Mouse (Mus musculus) C2C12 (cell line): ENCODE data around the gene Chmp5. TPM values are rescaled to one million over a fixed set of nuclear protein-coding genes. Genes with fewer than 3 reads are reported as not detected.

Experiments
- H3K27me3 ChIP-seq: one replicate; pipeline ENCODE4 v1.6.1; 2011; ENCODE audit not compliant: control insufficient read depth, insufficient read depth, insufficient read length
- H3K36me3 ChIP-seq: one replicate; pipeline ENCODE4 v1.6.1; 2011; ENCODE audit not compliant: control insufficient read depth, insufficient read depth
- H3K4me3 ChIP-seq: one replicate; pipeline ENCODE4 v1.5.1; 2011; ENCODE audit warnings: mild to moderate bottlenecking, control low read depth; ENCODE audit not compliant: poor library complexity, insufficient read depth, severe bottlenecking
- H3K79me2 ChIP-seq: one replicate; pipeline ENCODE4 v1.6.1; 2011; ENCODE audit not compliant: control insufficient read depth, insufficient read depth
- H3K79me3 ChIP-seq: one replicate; pipeline ENCODE4 v1.6.1; 2011; ENCODE audit warnings: low read depth, control low read depth
- H3ac ChIP-seq: one replicate; pipeline ENCODE3; 2011; ENCODE audit warnings: low read depth; ENCODE audit not compliant: control insufficient read depth, insufficient read length
- CEBPB ChIP-seq: IDR thresholded peaks from one replicate; pipeline ENCODE4 v1.6.1; 2011; ENCODE audit warnings: low read depth, mild to moderate bottlenecking, control low read depth, moderate library complexity
- CTCF ChIP-seq: IDR thresholded peaks from one replicate; pipeline ENCODE4 v1.5.1; 2011; ENCODE audit not compliant: control insufficient read depth, insufficient read depth, insufficient read length
- FOSL1 ChIP-seq: IDR thresholded peaks from one replicate; pipeline ENCODE4 v1.8.0; 2011; ENCODE audit warnings: mild to moderate bottlenecking, low read length; ENCODE audit not compliant: poor library complexity, insufficient read depth, severe bottlenecking
- MAX ChIP-seq: IDR thresholded peaks from one replicate; pipeline ENCODE4 v1.6.1; 2011; ENCODE audit warnings: mild to moderate bottlenecking, control low read depth
- MYOD1 ChIP-seq: IDR thresholded peaks from one replicate; pipeline ENCODE4 v1.6.1; 2011; ENCODE audit warnings: low read depth; ENCODE audit not compliant: control insufficient read depth, insufficient read length
- MYOG ChIP-seq: IDR thresholded peaks from one replicate; pipeline ENCODE4 v1.6.1; 2011; ENCODE audit not compliant: control insufficient read depth, insufficient read length; ENCODE audit errors: extremely low read depth
- USF1 ChIP-seq: IDR thresholded peaks from one replicate; pipeline ENCODE4 v1.6.1; 2011; ENCODE audit warnings: low read depth, mild to moderate bottlenecking, control low read depth, moderate library complexity
- polyA plus RNA-seq: library from polyadenylated mRNA; unstranded; fragments of >200 nt; fragmentation: generic; extraction: Trizol; gene quantifications from one replicate; pipeline ENCODE4 v1.2.1, GENCODE M21; 2012; ENCODE audit warnings: missing spikeins

Gene Chmp5
- polyA plus RNA-seq, 1 experiment, result 48.8 TPM

DNA sequence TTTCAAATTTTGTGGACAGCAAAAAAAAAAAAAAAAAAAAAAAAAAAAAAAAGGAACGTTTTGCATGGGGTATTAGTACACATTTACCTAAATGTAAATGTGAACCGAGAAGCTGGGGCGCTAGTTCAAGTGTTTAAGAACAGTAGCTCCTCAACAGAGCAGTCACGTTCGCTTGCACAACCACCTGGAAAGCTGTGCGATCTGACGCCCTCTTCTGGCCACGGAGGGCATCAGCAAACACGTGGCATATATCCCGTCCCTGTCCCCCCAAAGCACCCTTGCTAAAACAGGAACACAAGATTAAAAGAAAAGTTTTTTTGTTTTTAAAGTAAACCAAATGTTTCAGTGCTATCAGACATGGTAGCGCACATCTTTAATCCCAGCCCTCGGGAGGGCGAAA is 23.5 kb downstream of the Chmp5 start:
- peaks cover 30% of the 10 kb centered on the region for H3K36me3 ChIP-seq
- no peaks in the 10 kb centered on the region for H3K27me3 ChIP-seq
- peak overlapping the region; percentile 99 for H3ac ChIP-seq
- TF ChIP-seq MAX (peak; percentile 87), USF1 (peak; percentile 16), MYOD1 (no peak), CTCF (peak; percentile 67), CEBPB (peak; percentile 79)
- peak overlapping the region; percentile 82 for H3K4me3 ChIP-seq
- peaks cover 67% of the 10 kb centered on the region for H3K79me2 ChIP-seq
- peaks cover 50% of the 10 kb centered on the region for H3K79me3 ChIP-seq

GRCm38 (mm10) chr4:40974011-40974410 is 25.8 kb downstream of the Chmp5 start:
- Histone ChIP-seq H3ac (peak overlapping the region; percentile 8), H3K36me3 (peaks cover 42% of the 10 kb centered on the region), H3K79me2 (peaks cover 90% of the 10 kb centered on the region), H3K4me3 (no peak overlapping the region), H3K27me3 (no peaks in the 10 kb centered on the region), H3K79me3 (peaks cover 62% of the 10 kb centered on the region)
- TF ChIP-seq CEBPB (no peak), USF1 (no peak), CTCF (no peak), FOSL1 (no peak)

DNA sequence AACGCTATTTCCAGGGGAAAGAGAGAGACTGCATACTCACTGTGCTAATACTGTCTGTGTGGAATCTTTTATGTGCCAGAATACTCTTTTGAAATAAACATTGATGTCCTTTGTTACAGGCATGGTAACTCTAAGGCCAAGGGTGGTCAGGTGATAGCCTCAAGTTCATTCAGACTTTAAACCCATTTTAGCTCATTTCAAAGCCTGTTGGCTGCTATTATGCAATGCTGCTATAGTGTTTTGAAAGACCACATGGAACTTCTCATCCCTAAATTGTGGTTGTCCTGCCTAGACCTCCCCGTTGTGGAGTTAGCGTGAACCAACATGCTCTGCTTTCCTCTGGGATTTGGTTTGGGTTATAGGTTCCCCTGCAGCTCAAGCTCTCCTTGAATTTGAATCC is 27.5 kb downstream of the Chmp5 start:
- H3K4me3 ChIP-seq, result no peak overlapping the region
- H3K36me3 ChIP-seq, result peaks cover 58% of the 10 kb centered on the region
- H3ac ChIP-seq, result no peak overlapping the region
- no peak for TF ChIP-seq CTCF
- no peak for TF ChIP-seq MYOD1
- TF ChIP-seq MAX, result no peak
- TF ChIP-seq CEBPB, result no peak
- TF ChIP-seq MYOG, result no peak
- TF ChIP-seq USF1, result no peak
- no peak for TF ChIP-seq FOSL1
- H3K79me3 ChIP-seq, result peaks cover 66% of the 10 kb centered on the region
- peaks cover 100% of the 10 kb centered on the region for H3K79me2 ChIP-seq
- H3K27me3 ChIP-seq, result no peaks in the 10 kb centered on the region

DNA sequence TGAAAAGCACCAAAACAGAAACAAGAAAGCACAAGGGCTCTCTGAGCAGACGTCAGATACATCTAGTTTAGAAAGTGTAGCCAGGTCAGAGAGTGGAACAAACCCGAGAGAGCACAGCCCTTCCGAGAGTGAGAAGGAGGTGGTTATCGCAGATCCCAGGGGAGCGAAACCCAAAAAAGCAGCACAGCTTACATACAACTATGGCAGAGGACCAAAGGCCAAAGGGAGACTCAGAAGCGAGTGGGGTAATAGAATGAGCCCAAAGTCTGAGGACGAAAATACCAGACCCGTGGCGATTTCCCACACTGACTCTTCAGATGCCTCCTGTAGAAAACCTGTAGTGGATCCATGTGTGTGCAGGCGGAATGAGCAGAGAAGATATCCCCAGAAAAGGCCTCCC is 28.4 kb downstream of the Chmp5 start:
- no peak overlapping the region for H3ac ChIP-seq
- H3K4me3 ChIP-seq, result no peak overlapping the region
- peaks cover 100% of the 10 kb centered on the region for H3K79me2 ChIP-seq
- no peak for TF ChIP-seq FOSL1
- TF ChIP-seq MYOD1, result no peak
- TF ChIP-seq MYOG, result no peak
- no peak for TF ChIP-seq MAX
- TF ChIP-seq CTCF, result no peak
- no peak for TF ChIP-seq USF1
- no peak for TF ChIP-seq CEBPB
- H3K36me3 ChIP-seq, result peaks cover 68% of the 10 kb centered on the region
- no peaks in the 10 kb centered on the region for H3K27me3 ChIP-seq
- H3K79me3 ChIP-seq, result peaks cover 65% of the 10 kb centered on the region

- no peak for TF ChIP-seq MYOG
- no peak for TF ChIP-seq FOSL1
- TF ChIP-seq CEBPB, result no peak
- no peak for TF ChIP-seq MYOD1
- TF ChIP-seq CTCF, result no peak
- no peak for TF ChIP-seq USF1
- no peak for TF ChIP-seq MAX
- H3K36me3 ChIP-seq, result peaks cover 89% of the 10 kb centered on the region
- H3K79me2 ChIP-seq, result peaks cover 89% of the 10 kb centered on the region
Measured at GRCm38 (mm10) chr4:40979430-40979829, 31.2 kb downstream of the Chmp5 start.

GRCm38 (mm10) chr4:40982486-40982885 is 34.3 kb downstream of the Chmp5 start:
- Histone ChIP-seq H3K4me3 (no peak overlapping the region), H3K79me2 (peaks cover 59% of the 10 kb centered on the region), H3K36me3 (peaks cover 95% of the 10 kb centered on the region), H3ac (no peak overlapping the region), H3K27me3 (no peaks in the 10 kb centered on the region), H3K79me3 (peaks cover 17% of the 10 kb centered on the region)
- TF ChIP-seq MYOD1, result no peak
- TF ChIP-seq CTCF, result no peak
- no peak for TF ChIP-seq CEBPB
- TF ChIP-seq USF1, result no peak
- TF ChIP-seq MAX, result no peak
- TF ChIP-seq FOSL1, result no peak
- no peak for TF ChIP-seq MYOG

More at GRCm38 (mm10) chr4:40979430-40979829, 31.2 kb downstream of the Chmp5 start:
- Histone ChIP-seq H3K27me3 (no peaks in the 10 kb centered on the region), H3K79me3 (peaks cover 38% of the 10 kb centered on the region), H3K4me3 (no peak overlapping the region), H3ac (no peak overlapping the region)
